Mouse (Mus musculus): ENCODE results near the gene Fbxl13.

The Fbxl13 gene

DNA sequence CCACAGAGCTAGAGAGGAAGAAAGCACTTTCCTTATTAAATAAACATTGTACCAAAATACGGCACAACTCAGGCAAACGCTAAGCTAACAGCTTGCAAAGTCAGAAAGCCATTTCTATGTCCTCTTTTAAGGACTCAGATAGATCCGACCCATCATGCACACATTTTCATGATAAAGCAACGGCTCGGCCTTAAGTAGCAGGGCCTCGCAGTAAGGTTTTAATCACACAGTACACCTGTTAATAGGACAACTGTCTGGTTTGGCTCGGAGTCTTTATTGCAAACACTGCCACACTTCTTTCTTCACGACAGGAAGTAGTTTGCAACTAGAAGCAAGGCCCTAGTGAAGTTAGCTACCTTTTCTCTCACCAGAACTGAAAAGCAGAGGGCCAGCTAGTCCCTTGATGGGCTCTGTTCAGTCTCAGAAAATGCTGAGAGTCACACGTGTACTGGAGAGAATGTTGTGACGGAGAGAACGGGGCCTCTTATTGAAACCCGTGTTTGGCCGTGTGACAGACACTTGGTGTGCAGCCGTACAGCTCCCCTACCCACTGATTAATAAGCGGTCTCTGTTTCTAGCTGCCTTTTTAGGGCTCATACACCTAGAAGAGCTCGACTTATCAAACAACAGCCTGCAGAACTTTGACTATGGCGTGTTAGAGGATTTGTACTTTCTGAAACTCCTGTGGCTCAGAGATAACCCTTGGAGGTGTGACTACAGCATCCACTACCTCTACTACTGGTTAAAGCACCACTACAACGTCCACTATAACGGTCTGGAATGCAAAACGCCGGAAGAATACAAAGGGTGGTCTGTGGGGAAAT lies 70.8 kb downstream of the Fbxl13 start:
- DNase-seq (ENCODE audit: low spot score), result no peak

DNA sequence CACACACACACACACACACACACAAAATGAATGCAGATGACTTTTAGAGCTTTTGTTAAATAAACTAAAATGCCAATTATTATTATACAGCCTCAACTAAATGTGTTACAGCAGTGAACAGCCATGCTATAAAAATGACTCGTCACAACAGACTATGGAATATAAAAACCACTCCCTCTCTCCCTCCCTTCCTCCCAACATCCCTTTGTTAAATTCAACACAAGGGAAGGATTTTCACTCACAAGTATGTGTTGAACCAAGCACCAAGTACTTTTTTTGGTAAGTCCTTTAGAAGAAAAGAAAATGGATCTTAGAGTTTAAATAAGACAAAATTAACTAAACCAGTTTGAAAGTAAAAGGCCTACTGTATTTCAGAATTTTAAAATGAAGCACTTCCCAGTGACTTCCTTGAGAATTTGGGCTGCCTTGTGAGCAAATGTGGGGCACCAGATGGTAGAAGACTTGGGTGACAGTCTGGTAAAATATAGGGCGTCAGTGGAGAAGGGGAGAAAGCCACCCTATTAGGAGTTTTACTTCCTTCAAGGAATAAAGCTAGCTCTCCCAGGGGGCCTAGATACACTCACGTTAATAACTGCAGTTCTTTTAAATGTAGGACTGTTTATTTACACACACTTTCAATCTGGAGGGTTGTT lies 72.5 kb downstream of the Fbxl13 start:
- no peak for DNase-seq (ENCODE audit: low spot score)

DNA sequence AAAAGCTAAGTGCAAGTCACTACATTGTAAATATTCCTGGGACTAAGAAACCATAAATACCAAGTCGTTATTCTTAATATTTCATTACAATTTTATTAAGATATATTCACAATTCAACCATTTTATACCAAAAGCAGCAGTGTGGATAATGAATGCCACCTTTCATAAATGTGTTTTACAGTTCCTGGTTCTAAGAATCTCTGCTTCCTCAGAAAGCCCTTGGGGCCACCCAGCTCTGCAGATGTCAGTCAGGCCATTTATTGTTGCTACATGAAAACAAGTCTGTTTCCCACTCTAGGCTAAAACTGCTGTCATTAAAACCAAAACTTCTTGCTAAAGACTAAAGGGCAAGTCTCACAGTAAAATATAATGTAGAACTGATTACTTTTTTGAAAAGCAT lies 77.7 kb downstream of the Fbxl13 start:
- no peak for DNase-seq (ENCODE audit: low spot score)

DNA sequence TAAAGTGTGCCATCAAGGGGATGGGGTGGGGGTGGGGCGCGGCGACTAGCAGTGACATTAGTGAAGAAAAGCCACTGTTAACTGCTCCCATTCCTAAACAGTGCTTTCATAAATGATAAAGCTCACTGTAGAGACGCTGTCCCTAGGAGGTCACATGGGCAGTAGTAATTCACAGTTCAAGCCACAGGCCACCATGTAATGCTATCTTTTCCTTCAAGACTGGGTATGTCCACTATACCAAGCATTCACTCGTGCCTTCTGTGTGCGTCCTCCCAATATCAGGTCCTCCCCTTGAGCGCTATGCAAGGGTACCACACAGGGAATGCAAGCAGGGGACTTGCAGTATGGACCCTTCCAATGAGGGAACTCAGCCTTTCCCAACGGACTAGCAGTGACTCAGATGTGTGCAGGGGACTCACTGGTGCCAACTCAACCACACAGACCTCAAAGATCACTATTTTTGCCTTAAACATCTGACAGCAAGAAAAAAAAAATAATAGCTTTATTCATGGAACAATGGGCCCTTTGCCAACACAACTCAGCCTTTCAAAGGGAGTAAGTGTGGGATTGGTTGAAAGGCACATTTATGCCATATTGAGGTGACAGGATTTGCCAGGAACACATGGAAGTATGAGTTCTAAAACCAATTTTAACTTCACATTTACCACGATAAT lies 79.9 kb downstream of the Fbxl13 start:
- no peak for DNase-seq (ENCODE audit: low spot score)

DNA sequence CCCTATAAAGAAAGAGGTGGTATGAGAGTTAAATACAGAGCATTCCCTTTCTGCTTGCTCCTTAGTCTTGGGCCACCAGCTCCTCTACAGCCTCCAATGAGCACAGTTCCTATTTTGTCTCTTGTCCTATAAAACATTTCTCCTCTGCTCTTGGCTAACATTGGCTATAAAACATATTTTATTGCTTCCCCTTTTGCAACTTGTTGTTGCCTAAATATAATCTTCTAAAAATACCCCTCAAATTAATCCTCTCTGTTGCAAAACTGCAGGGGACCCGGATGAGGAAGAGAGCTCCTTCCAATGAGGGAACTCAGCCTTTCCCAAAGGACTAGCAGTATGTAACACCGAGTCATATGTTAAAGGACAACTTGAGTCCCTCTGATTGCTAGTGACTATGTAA lies 81.5 kb downstream of the Fbxl13 start:
- DNase-seq (ENCODE audit: low spot score), result no peak

DNA sequence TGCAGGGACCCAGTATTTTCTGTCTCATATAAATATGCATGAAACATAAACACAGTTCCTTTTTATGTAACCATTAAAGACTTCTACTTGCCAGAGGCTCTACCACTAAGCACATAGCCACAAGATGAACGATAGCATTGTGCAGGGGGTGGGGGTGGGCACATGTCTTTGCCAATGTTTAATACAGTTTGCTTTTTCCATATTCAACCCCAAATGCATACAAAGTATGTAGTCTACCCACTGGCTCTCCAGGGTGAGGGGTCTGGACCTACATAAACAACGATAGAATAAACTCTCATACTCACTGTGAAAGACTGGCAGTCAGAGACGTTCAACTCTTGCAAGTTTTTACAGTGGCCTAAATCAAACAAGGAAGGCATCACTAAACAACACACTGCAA lies 88.9 kb downstream of the Fbxl13 start:
- no peak for DNase-seq (ENCODE audit: low spot score)

DNA sequence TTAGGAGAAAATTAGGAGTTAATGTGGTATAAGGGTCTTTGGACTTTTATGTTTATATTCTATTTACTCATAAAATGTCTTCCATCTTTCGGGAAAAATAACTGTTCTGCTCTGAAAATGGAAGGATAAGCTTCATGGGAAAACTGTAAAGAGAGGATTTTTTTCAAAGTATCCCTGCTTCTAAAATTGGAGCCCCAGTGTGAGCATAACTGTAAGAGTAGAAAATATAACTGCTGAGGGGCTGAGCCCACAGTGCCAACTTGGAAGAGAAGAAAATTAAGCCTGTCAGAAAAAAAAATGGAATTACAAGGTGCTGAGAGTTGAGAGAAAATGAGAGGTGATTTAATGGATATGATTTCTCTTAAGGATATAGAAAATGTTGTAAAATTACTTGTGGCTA lies 90.7 kb downstream of the Fbxl13 start:
- DNase-seq (ENCODE audit: low spot score), result no peak

DNA sequence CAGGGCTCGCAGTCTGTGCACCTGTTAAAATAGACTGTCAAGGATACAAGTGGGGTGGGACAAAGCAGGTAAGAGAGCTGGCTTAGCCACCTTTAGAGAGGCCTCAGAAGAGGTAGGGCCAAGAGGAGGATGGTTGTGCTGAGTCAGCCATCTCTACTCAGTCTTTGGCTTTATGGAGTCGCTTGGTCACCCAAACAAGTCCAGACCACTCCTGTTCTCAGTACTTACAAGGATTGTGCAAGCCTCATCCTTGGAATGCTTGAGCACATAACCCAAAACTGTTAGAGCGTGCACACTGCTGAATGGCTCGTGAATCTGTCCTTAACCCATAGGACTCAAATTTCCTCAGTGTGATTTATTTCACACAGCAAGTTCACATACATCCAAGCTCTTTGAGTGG lies 91.7 kb downstream of the Fbxl13 start:
- DNase-seq (ENCODE audit: low spot score), result no peak

DNA sequence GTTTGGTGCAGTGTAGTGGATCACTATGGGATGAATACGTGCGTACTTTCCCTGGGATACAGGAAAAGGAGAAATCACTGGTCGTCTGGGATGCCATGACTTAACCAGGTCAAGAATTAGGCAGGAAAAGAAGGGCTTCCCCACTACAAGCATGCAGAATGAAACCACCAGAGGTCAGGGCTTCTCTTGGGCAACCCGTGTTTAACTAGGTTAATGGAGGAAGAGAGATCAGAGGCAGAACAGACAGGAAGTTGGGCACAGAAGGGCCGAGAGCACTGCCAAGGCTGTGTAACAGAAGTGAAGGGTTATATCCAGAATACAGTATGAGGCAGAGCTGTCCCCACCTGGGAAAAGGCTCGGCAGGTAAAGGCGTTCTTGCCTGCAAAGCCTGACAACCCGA lies 98.4 kb downstream of the Fbxl13 start:
- no peak for DNase-seq (ENCODE audit: low spot score)

DNA sequence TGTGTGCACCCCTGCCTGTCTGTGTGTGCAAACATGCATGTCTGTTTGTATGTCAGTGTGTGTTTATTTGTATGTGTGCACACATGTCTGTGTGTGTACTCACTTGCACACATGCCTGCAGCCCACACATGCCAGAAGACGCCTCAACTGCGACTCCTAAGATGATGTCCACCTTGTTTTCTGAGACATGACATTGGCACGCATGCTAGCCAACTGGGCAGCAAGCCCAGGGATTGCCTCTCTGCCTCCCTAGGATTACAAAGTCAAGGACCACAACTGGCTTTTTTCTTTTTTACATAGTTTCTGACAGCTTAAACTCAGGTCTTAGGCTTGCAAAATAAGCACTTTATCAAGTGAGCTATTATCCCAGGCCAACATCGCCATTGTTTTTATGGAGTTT lies 99.6 kb downstream of the Fbxl13 start:
- DNase-seq (ENCODE audit: low spot score), result no peak

DNA sequence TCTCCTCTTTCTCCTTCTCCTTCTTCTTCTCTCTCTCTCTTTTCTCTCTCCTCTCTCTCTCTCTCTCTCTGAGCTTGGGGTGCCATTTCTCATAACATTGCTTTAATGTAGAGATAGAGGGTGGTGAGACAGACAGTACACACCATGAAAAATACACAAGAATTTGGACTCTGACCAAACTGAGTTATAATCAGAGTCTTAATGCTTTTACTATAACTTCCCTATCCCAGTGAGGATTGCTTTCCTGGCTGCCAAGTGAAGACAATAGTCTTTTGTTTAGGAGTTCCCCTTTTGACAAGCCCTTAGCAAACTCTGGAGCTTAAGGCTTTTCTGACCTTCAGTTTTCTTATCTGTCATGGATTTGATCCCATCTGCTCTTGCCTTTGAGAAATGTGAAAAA lies 100.2 kb downstream of the Fbxl13 start:
- DNase-seq (ENCODE audit: low spot score), result no peak

DNA sequence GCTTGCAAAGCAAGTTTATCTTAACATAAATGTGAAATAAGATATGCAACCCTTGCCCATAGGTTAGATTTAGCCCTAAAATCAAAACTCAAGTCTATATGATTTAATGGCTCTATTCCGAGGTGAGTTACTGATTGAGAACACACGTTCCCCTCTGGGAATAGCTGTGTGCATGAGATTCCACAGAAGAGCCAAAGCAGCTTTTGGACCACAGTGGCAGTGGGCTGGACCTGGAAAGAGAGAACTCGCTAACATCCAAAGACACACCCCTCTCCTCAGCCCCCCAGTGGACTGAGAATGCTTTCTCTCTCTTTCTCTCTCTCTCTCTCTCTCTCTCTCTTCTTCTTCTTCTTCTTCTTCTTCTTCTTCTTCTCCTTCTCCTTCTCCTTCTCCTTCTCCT lies 100.6 kb downstream of the Fbxl13 start:
- no peak for DNase-seq (ENCODE audit: low spot score)

DNA sequence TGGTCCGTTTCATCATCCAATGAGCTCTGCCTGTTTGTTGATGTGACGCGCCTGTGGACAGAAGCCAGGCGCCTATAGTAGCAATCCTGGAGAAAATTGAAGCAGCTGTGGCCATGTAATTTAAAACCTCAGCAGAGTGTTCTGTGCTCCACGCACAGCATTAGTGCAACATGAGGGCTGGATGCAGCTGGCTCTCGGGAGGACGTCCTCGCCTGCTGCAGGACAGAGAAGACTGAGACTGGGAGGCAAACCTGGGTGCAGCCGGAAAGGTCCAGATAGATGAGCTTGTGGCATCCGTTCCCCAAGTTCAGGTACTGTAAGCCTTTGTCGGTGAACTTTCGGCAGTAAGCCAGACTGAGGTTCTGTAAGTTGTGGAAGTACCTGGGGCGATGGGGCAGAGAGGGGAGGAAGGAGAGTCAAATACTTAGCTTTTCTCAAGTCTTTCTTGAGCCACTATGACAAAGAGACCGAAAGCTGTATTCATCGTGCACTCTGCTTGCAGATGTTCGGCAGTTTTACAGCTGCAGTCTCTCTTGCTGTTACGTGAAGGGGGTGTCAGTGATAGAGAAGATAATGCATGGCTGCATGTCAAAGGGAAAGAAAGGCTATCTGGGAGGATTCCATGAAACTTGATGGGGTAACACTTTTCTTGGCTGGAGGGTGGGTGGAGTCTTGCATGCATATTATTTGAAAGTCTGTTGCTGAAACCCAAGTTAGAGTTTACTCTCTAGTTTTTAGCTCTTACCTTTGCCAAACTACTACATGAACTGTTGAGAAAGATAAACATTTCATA lies 101.8 kb downstream of the Fbxl13 start, which contains the start of gene Lrrc17:
Gene Lrrc17 (plus strand): TSS at position 151 of the 793 bp plus-strand sequence.
- DNase-seq (ENCODE audit: low spot score), result no peak

DNA sequence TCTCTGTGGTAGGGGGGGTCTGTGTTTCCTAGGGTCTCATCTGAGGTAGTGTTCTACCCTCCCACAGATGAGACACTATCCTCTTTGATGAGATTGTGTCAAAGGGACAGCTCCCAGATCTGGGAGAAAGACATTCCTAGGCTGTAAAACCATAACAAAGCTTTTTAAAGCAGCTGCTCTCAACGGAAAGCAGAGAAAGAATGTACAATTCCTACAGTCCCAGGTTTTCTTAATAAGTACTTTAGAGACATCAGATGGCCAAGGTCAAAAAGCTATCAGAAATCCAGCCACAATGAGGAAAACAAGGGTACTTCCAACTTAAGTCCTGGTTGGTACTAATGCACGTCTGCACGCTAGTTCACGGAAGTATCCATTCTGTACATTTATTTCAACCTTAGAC lies 103.2 kb downstream of the Fbxl13 start:
- DNase-seq (ENCODE audit: low spot score), result no peak

DNA sequence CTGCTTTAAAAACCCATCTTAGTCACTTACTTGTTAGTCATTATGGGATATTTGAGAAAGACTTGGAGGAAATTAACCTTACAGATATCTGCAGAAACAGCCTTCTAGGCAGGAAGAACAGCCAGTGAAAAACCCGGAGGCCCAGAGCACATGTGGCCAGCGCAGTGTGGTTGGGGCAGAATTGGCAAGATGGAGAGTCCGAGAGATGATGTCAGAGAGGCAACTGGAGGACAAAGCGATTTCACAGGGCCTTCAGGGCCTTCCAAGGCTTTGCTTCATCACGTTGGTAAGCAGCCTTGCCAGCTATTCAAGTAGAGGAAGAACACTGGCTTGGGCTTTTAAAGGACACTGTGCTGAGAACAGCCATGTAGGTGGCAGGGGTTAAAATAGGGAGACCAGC lies 112.5 kb downstream of the Fbxl13 start:
- no peak for DNase-seq (ENCODE audit: low spot score)

DNA sequence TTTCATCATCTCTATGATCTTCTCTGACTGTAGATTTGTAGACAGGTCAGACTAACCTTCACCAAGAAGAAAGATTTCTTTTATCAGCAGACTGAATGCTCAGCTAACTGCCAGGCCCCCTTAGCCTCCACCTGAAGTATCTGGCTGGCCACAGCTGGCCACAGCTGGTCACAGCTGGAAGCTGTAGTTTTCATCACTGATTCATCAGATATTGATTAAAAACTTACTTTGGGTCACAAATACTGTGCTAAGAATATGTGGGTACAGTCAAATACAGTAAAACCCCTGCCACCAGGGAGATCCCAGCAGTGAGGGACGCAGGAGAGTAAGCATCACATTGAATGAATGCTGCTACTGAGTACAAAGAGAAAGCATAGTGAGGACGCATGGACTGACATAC lies 113.3 kb downstream of the Fbxl13 start:
- DNase-seq (ENCODE audit: low spot score), result no peak

DNA sequence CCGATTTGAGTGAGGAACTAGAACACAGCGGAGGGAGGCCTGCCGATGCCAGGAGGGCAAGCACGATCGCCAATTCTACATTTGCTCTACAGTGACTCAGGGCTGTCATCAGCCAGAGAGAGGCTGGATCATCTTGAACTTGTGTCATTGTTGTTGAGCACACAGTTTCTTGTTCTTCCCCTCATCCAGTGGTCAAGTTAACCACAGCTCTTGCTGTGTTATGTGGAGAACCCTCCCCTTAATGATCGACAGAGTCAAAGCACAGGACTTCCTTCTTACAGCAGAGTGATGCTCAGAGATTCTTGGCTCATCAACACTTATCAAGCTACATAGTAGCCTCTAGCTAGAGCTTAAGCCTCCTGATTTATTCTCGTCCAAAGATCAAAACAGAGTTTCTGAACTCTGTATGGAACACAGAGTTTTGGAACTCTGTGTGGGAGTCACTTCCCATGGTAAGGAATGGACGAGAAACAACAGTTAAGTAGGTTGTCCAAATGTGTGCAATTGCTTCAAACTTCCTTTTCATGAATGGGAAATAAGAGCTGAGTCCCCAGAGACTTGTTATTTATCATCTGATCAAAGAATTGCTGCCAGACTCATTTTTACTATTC lies 116.2 kb downstream of the Fbxl13 start:
- DNase-seq (ENCODE audit: low spot score), result no peak

DNA sequence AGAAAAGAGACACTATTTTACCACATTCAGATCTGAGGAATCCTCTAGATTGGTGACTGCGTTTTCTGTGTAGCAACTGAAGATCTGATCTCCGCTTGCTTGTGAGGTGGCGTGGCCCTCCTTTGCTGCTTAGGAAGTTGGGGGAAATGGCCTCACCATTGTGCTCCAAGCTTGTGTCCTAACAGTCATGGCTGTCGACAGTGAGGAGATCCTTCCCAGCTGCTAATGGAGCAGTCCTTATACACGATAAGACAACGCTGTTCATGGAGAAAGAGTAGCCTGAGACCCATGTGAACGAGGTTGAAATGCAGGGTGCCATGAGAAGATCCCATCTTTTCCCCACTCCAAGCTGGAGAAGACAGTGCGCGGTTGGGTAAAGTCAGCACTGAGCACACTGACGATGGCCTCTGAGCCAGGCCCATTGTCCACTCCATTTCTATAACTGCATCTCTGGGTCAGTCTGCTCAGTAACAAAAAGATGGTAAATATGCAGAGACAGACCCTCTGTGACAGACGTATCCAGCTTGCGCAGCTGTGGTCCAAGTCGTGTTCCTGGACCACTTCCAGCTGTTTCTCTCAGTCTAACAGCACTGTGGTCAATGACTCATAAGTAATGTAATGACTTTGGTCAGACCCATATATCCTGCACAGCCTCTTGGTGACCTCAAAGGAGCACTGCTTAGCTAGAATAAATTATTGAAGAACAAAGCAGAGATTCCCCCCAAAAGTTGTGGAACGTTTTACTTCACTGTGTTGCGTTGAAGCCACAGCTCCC lies 117.2 kb downstream of the Fbxl13 start:
- DNase-seq (ENCODE audit: low spot score), result no peak

DNA sequence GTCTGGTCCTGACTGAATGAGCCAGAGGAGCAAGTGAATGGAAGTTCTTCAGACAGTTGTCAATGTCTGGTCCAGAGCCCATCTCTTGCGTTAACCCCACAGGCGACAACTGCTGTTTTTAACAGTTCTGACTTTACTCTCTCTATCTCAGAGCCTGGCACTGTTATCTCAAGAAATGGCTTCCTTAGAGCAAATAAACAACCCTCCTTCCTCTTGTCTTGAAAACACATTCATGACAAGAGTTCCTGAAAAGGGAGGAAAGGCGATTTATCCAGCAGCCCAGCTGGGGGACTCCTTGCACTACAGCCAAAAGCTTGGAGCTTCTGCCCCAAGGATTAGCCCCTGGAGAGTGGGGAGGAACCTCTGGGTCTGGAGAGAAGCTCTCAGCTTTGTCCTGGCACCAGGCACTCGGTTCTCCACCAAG lies 117.9 kb downstream of the Fbxl13 start:
- no peak for DNase-seq (ENCODE audit: low spot score)

DNA sequence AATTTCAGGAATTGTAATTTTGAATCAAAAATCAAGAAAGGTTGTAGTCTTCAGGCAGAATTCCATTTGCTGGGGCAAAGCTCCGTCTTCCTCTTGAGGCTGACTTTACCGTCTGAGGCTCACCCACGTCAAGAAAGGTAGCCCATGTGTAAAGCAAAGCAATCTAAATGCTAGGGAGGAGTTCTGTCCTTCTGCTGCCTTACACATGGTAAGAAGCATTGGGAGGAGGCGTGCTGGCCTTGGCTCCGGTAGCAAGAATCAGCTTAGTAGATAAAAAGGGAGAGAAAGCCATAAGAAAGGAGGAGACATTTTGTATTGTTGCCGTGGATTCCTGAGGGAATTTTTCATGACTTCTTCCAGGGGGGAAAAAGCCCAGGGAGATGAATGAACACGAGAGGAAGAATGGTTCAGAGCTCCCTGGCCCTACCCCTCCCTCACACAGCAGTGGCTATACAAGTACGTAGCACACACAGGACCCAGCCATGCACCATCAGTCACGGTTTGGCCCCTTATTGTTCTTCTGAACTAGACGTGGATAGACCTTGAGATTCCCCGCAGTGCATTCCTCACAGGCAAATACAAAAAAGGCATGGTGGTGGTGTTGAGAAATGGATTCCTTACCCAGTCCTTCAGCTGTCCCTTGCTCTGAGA lies 118.5 kb downstream of the Fbxl13 start:
- DNase-seq (ENCODE audit: low spot score), result no peak

DNA sequence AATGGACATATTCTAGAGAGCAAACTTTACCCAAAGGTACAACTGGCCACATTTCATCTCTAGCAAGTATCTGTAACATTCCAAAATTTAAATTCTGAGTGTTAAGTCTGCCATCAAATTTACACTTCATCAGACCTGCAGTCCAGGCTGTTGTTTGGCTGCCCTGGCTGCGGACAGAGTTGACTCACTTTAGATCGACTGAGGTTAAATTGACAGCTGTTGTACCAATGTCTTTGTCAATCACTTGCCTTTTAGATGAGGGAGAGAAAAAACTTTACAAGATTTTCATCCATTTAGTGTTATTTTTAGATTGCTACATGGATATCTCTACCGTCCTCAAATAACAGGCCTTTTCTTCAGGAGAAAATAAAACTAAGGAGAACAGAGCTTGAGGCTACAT lies 126.3 kb downstream of the Fbxl13 start:
- no peak for DNase-seq (ENCODE audit: low spot score)
